Mouse (Mus musculus) limb, embryonic 13.5 days (tissue): ENCODE results near the gene Timm8b. TPM values are rescaled to one million over a fixed set of nuclear protein-coding genes. Genes with fewer than 3 reads are reported as not detected.

Experiments used
- polyA plus RNA-seq: library from polyadenylated mRNA; unstranded; fragments of >200 nt; fragmentation: Nextera tagmentation; extraction: Ambion mirVana; gene quantifications from 2 replicates; pipeline ENCODE4 v1.2.1, GENCODE M21; 2015

Timm8b gene
- polyA plus RNA-seq, 1 experiment from 2014 or later = 242 TPM

Other genes with a start within 250 kb of the Timm8b start
- gene Plet1, start 109.4 kb upstream of the Timm8b start, polyA plus RNA-seq = 0.18 and 0.19 TPM in 2 replicates
- 71.2 and 84.3 TPM in 2 replicates for gene Pts, start 75.2 kb upstream of the Timm8b start, polyA plus RNA-seq
- 2.6 and 2.7 TPM in 2 replicates for gene Il18, start 49.1 kb upstream of the Timm8b start, polyA plus RNA-seq
- 0.15 and 0.23 TPM in 2 replicates for gene Bco2, start 48.7 kb upstream of the Timm8b start, polyA plus RNA-seq
- gene Tex12, start 42.6 kb upstream of the Timm8b start, polyA plus RNA-seq = not detected in 2 replicates
- 257 and 259 TPM in 2 replicates for gene Sdhd, start 98 bp upstream of the Timm8b start, polyA plus RNA-seq
- gene Pih1d2, start 13.4 kb downstream of the Timm8b start, polyA plus RNA-seq = 3.7 and 3.8 TPM in 2 replicates
- gene Nkapd1, start 13.6 kb downstream of the Timm8b start, polyA plus RNA-seq = 24.5 and 26.9 TPM in 2 replicates
- gene Dlat, start 55.9 kb downstream of the Timm8b start, polyA plus RNA-seq = 41.4 and 45.4 TPM in 2 replicates
- 18.6 and 23.6 TPM in 2 replicates for gene Dixdc1, start 135.6 kb downstream of the Timm8b start, polyA plus RNA-seq
- gene 2310030G06Rik, start 142.6 kb downstream of the Timm8b start, polyA plus RNA-seq = 3.8 and 4.7 TPM in 2 replicates
- gene Cryab, start 147.4 kb downstream of the Timm8b start, polyA plus RNA-seq = 71.2 and 74.0 TPM in 2 replicates
- gene Hspb2, start 148.4 kb downstream of the Timm8b start, polyA plus RNA-seq = 37.8 and 39.3 TPM in 2 replicates
- gene Fdxacb1, start 164.3 kb downstream of the Timm8b start, polyA plus RNA-seq = 11.0 and 11.3 TPM in 2 replicates
- gene Alg9, start 171.1 kb downstream of the Timm8b start, polyA plus RNA-seq = 34.1 and 37.3 TPM in 2 replicates
- gene 1110032A03Rik, start 171.6 kb downstream of the Timm8b start, polyA plus RNA-seq = 31.3 and 36.2 TPM in 2 replicates
- gene Ppp2r1b, start 241.4 kb downstream of the Timm8b start, polyA plus RNA-seq = 74.3 and 77.3 TPM in 2 replicates